Mouse (Mus musculus): ENCODE results near the gene Obp1a. TPM values are rescaled to one million over a fixed set of nuclear protein-coding genes. Genes with fewer than 3 reads are reported as not detected.

Obp1a gene
- not detected in 2 replicates for polyA plus RNA-seq (2015; fragmentation: Nextera tagmentation; extraction: Ambion mirVana)

- Histone ChIP-seq H3K9ac (ENCODE audit: low read length) (no peak within 1 kb of the TSS), H3K4me1 (ENCODE audit: control insufficient read depth, insufficient read depth, low read length) (no peaks in the 10 kb centered on the region), H3K36me3 (ENCODE audit: control insufficient read depth, insufficient read depth, low read length) (no peaks in the 10 kb centered on the region), H3K27me3 (ENCODE audit: control insufficient read depth, insufficient read depth, low read length) (no peaks in the 10 kb centered on the region), H3K27ac (ENCODE audit: low read length) (no peak within 1 kb of the TSS), H3K9me3 (replicated peaks; ENCODE audit: control insufficient read depth, low read length) (no peaks in the 10 kb centered on the region), H3K4me3 (replicated peaks; ENCODE audit: low read length) (no peak within 1 kb of the TSS), H3K4me2 (ENCODE audit: low read depth, low read length) (no peak within 1 kb of the TSS)
- ATAC-seq (ENCODE audit: insufficient read depth, low FRiP score): no peak
Observed at GRCm38 (mm10) chrX:78091274-78091673, at the start of gene Obp1a. Gene Obp1a, minus strand, starts transcription at chrX:78091374.

GRCm38 (mm10) chrX:78125167-78125566 lies 34.0 kb upstream of the Obp1a start, which contains the start of gene Gm5938:
Gene Gm5938, plus strand, starts transcription at chrX:78125467.
- H3K4me1 ChIP-seq (ENCODE audit: control insufficient read depth, insufficient read depth, low read length): no peaks in the 10 kb centered on the region
- no peaks in the 10 kb centered on the region for H3K9me3 ChIP-seq (replicated peaks; ENCODE audit: control insufficient read depth, low read length)
- 63% methylated on average over 1 of the region's 1 CpGs for WGBS
- H3K9ac ChIP-seq (ENCODE audit: low read length): no peak within 1 kb of the TSS
- H3K27me3 ChIP-seq (ENCODE audit: control insufficient read depth, insufficient read depth, low read length): no peaks in the 10 kb centered on the region
- H3K4me3 ChIP-seq (replicated peaks; ENCODE audit: low read length): no peak within 1 kb of the TSS
- no peak for ATAC-seq (ENCODE audit: insufficient read depth, low FRiP score)
- H3K4me2 ChIP-seq (ENCODE audit: low read depth, low read length): no peak within 1 kb of the TSS
- no peaks in the 10 kb centered on the region for H3K36me3 ChIP-seq (ENCODE audit: control insufficient read depth, insufficient read depth, low read length)
- no peak within 1 kb of the TSS for H3K27ac ChIP-seq (ENCODE audit: low read length)

Other genes with a start within 250 kb of the Obp1a start
- not detected in 2 replicates for gene Pbsn, start 237.8 kb downstream of the Obp1a start, polyA plus RNA-seq (2015; fragmentation: Nextera tagmentation; extraction: Ambion mirVana)
- gene Gm14744, start 226.6 kb downstream of the Obp1a start, polyA plus RNA-seq (2015; fragmentation: Nextera tagmentation; extraction: Ambion mirVana): not detected in 2 replicates
- not detected in 2 replicates for gene 5430402E10Rik, start 166.3 kb downstream of the Obp1a start, polyA plus RNA-seq (2015; fragmentation: Nextera tagmentation; extraction: Ambion mirVana)
- gene Gm5938, start 34.1 kb upstream of the Obp1a start, polyA plus RNA-seq (2015; fragmentation: Nextera tagmentation; extraction: Ambion mirVana): not detected in 2 replicates
- not detected in 2 replicates for gene Obp1b, start 95.4 kb upstream of the Obp1a start, polyA plus RNA-seq (2015; fragmentation: Nextera tagmentation; extraction: Ambion mirVana)
- not detected in 2 replicates for gene Gm14743, start 154.5 kb upstream of the Obp1a start, polyA plus RNA-seq (2015; fragmentation: Nextera tagmentation; extraction: Ambion mirVana)